Mouse (Mus musculus) gastrocnemius, adult 8-10 months (tissue): ENCODE measurements around the gene Sumo2. TPM values are rescaled to one million over a fixed set of nuclear protein-coding genes. Genes with fewer than 3 reads are reported as not detected.
A peak's percentile ranks its signal among the peaks of the same experiment; 100 is the strongest.
"Not testable (repeated sequence)": the region's sequence is repeated elsewhere in the genome, so short reads cannot be mapped to it uniquely, and the experiment has no call there.

Source experiments
- DNase-seq, 2 experiments: peaks; one replicate each; pipeline ENCODE4 v3.0.0; 2022; ENCODE audit warnings: low spot score in 2 of 2
- total RNA-seq, 4 experiments: library from RNA; stranded (reverse); gene quantifications; 2 replicates each; pipeline ENCODE4 v1.2.4; 2022

Sumo2 gene
- total RNA-seq, 4 experiments from 2014 or later = 138 to 163 (median 141) TPM

GRCm38 (mm10) chr11:115519581-115519980 lies 16.5 kb downstream of the Sumo2 start:
- no peak for DNase-seq

DNA sequence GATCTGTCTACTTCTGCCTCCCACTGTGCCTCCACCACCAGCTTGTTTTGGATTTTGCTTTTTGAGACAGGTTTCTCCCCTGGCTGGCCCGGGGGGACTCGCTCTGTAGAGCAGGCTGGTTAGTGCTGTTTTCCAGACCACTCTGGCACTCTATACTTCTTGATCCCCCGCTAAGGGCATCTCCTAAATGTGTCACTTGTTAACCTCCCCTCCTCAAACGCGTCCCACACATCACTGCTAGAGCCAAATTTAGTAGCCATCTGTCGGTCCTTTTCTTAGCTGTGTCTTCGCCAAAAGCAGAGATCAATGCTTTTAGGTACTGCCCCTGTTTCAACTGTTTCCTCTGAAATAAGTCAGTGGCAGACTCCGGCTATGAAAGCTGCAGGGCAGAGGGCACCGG lies 17.4 kb downstream of the Sumo2 start:
- no peak for DNase-seq

GRCm38 (mm10) chr11:115516942-115517341 lies 19.1 kb downstream of the Sumo2 start:
- DNase-seq = peak in 1 of 2 experiments; percentile 32

DNA sequence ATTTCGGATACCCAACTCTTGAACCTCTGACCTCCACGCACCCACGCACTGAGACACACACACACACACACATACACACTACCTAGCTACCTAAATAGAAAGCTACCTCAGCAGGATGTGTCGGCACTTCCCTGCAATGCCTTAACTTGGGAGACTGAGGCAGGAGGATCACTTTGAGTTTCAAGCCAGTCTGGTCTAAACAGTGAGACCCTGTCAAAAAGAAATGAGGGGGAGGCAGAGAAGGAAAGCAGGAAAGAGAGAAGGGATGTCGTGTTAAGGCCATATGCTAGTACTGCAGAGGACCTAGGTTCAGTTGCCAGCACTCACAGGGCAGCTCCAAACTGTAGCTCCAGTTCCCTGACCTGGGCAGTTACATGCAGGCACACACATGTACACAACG lies 21.1 kb downstream of the Sumo2 start:
- no peak for DNase-seq

DNA sequence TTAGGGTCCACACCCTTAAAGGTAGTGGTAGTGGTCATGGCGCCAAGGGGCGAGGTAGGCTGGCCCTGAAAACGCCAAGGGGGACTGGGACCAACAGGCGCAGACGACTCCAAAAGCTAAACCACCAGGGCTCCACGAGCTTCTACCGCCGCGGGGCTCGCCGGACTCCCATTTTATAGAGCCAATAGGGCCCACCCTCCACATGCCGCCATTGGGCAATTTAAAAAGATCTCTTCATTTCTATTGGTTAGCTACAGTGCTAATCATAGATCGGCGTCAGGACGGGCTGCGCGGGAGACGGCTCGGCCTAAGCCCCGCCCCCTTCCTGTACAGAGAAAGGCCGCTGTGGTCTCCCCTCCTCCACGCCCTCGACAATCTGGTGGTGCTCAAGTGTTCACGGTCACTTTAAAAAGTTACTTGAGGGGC lies 21.8 kb downstream of the Sumo2 start, which contains the start of gene Jpt1:
TSS of gene Jpt1 (minus strand) at position 150 of the 426 bp plus-strand sequence.
- peak; percentile 96 to 97 for DNase-seq

- peak; percentile 28 to 50 for DNase-seq
Observed at GRCm38 (mm10) chr11:115513271-115514237, 22.5 kb downstream of the Sumo2 start.

DNA sequence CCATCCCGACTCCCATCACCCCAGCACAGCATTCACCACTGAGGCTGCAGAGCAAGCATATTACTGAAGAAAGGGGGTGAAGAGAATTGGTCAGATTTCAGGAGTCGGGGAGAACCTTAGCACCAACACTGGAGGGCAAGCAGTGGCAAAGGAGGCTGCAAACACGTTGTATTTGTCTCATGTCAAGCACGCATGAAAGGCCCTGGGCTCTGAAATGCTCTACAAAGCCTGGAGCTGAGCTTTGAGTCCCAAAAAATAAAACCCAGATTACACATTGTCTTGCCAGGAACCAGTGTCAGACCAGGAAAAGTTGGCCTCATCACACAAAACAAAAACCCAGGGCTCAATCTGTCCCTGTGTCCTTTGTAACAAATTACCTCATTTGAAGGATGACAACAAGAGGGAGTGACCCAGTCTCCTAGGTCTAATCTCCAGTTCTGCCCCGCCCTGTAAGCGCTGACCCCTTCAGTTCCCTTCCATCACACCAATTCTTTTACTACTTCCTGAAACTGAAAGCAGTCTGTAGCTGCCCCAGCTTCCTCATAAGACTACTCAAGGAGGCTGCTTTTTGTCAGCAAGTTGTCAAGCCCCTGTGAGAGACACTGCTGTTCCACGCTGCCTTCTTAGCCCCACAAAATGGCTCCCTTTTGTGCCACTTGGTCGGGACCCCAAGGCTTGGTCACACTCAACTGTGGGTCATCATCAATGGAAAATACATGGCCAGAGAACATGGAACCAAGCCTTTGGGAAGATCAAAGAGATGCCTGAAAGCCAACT lies 23.5 kb downstream of the Sumo2 start:
- DNase-seq = no peak

DNA sequence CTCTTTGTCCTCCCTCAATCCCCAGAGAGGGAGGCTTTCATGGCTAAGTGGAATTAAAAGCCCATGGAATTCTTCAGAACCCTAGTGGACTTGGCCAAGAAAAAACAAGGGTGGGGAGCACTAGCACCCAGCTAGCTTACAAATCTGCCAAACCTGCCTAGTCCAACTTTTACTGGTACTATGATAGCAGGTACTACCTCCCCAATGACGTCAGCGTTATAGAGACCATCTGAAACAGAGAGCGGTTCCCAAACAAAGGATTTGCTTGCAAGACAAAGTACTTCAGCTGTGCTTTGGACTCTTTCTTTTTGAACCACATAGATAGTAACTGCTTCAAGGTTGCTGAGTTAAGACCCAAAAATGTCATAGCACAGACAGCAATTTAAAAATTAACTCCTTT lies 24.1 kb downstream of the Sumo2 start:
- DNase-seq = no peak

DNA sequence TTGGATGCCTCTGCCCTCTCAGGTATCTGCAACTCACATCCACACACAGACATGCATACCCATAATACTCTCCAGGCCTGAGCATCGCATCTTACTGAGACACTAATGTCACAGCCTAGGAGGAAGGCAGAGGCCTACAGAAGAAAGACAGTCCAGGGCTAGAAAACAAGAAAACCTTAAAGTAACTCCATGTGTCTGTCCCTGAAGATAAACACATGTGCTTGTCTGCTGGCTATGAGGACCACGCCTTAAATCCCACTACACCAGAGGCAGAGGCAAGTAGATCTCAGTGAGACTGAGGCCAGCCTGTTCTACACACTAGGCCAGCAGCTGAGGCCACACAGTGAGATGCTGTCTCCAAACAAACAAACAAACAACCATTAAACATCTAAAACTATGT lies 25.0 kb downstream of the Sumo2 start:
- DNase-seq = no peak

DNA sequence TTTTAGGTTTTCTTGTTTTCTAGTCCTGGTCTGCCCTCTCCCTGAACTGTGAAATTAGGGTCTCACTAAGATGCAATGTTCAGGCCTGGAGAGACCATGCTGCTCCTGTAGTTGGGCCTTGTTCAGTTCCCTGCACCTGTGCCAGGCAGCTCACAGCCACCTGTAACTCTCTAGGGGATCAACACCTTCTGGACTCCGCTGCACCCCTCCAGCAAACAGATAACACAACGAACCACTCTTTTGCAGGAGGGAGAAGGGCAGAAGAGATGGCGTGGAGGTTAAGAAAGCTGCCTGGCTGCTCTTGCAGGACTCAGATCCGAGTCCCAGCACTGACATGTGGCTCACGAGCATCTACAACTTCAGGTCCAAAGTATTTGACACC lies 25.6 kb downstream of the Sumo2 start:
- DNase-seq = no peak

- no peak for DNase-seq
Observed at GRCm38 (mm10) chr11:115509773-115510506, 26.1 kb downstream of the Sumo2 start.

GRCm38 (mm10) chr11:115508061-115508460 lies 28.0 kb downstream of the Sumo2 start:
- DNase-seq = no peak

GRCm38 (mm10) chr11:115506586-115506985 lies 29.5 kb downstream of the Sumo2 start:
- DNase-seq = no peak

- no peak for DNase-seq
Observed at GRCm38 (mm10) chr11:115502636-115503035, 33.4 kb downstream of the Sumo2 start.

DNA sequence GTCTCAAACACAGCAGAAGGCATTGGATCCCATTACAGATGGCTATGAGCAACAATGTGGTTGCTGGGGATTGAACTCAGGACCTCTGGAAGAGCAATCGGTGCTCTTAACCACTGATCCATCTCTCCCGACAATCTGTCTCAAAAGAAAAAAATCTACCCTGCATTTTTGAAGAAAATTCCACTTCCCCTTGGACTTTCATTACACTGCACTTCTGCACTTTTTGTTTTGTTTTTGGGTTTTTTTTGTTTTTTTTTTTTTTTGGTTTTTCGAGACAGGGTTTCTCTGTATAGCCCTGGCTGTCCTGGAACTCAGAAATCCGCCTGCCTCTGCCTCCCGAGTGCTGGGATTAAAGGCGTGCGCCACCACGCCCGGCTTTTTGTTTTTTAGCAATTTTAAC lies 39.5 kb downstream of the Sumo2 start:
- DNase-seq = not testable (repeated sequence)

- DNase-seq = no peak
Observed at GRCm38 (mm10) chr11:115492387-115492786, 43.7 kb downstream of the Sumo2 start.

DNA sequence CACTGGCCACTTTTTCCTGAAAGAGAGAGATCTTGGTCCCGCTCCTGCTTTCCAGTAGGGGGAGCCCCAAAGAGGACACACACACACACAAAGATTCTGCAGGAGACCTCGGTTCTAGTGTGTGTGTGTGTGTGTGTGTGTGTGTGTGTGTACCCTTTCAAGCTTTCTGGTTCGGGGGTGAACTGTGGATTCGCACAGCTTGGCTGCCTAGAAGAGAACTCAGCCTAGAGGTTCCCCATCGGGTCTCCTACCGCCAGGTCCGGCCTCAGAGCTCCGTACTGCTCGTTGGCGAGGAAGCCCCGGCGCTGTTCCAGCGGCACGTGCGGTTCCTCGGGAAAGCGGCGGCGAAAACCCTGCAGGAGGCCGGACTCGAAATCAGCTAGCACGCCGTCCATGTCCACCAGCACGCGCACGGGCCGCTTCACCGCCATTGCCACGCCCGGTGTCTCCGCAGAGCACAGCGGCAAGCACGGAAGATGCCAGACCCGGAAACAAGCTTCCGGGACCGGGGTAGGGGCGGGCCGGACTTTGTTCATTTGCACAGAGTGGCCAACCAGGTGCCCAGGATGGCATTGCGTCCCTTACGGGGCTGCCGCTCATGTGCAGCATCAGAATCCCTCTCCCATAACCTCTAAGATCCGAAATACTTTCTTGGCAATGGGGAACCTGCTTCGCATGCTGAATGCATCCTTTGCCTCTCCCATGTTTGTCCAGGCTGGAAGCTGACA lies 44.6 kb downstream of the Sumo2 start, which contains the start of gene Nt5c:
TSS of gene Nt5c (minus strand) at position 507 of the 728 bp plus-strand sequence.
- DNase-seq = peak; percentile 55

GRCm38 (mm10) chr11:115490441-115491355 lies 45.4 kb downstream of the Sumo2 start:
- DNase-seq = no peak

- DNase-seq = no peak
Observed at GRCm38 (mm10) chr11:115488551-115489104, 47.4 kb downstream of the Sumo2 start.
